Mouse (Mus musculus): ENCODE data around the gene Tmem179.

- no peak for TF ChIP-seq CTCF (IDR thresholded peaks at IDR 0.05; ENCODE audit: borderline replicate concordance, control insufficient read depth, extremely low read depth, insufficient read depth, low read length, poor library complexity)
- TF ChIP-seq POLR2A (IDR thresholded peaks at IDR 0.05; ENCODE audit: control insufficient read depth, extremely low read depth, insufficient read depth, low read length, poor library complexity), result no peak
Measured at GRCm38 (mm10) chr12:112451381-112451780, 65.2 kb downstream of the Tmem179 start.
